Mouse (Mus musculus): ENCODE data around the gene Rptn.

DNA sequence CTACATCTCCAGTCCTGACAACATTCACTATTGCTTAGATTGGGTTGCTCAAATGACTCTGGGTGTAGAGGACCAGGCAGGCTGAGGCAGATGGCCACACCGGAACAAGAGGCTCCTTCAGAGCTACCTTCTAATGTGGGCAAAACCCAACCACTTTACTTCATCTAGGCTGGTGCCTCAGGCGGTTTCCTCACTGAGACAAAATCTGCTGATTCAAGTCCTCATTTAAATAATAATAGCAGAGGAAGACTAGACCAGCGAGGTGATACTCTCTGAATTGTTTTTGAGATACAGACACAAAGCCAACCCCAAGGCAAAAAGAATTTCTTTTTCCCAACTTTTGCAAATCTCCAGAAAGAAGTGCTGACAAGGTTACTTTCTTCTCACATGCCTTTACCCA lies 38.2 kb downstream of the Rptn start:
- TF ChIP-seq POLR2A (IDR thresholded peaks at IDR 0.05; ENCODE audit: low read depth, low read length) (no peak), CTCF (IDR thresholded peaks at IDR 0.05; ENCODE audit: extremely low read depth, insufficient read length, insufficient replicate concordance, low read depth, low read length) (no peak)
